Comparison of ENCODE assay signal across 8 mouse cellular contexts in genomic region chr1:43827763-43828194, GRCm38 (mm10). TPM values are rescaled to one million over a fixed set of nuclear protein-coding genes. Genes with fewer than 3 reads are reported as not detected.
DNase-seq lines count a peak whose midpoint lies in the region; ATAC-seq and TF ChIP-seq lines count a peak whose summit lies in the region.

Uxs1 (minus strand) TSS chr1:43827800.

- no peaks in the 10 kb centered on the region for H3K9me3 ChIP-seq in embryonic facial prominence, embryonic 15.5 days (replicated peaks)
- no peaks in the 10 kb centered on the region for H3K9me3 ChIP-seq in limb, embryonic 14.5 days (ENCODE audit: control insufficient read depth, low read length)
- H3K9me3 ChIP-seq in midbrain, postnatal 0 days (ENCODE audit: low read length): no peaks in the 10 kb centered on the region

- peak within 1 kb of the TSS; percentile 66 for H3K9ac ChIP-seq in embryonic facial prominence, embryonic 15.5 days
- peak within 1 kb of the TSS; percentile 86 for H3K9ac ChIP-seq in limb, embryonic 14.5 days (ENCODE audit: low read depth, low read length, severe bottlenecking)
- peak within 1 kb of the TSS; percentile 87 for H3K9ac ChIP-seq in midbrain, postnatal 0 days (replicated peaks; ENCODE audit: low read length, poor library complexity, severe bottlenecking)

- H3K27ac ChIP-seq in bone marrow, adult 2 months (ENCODE audit: control insufficient read depth, insufficient read depth, low read depth, low read length, poor library complexity): peak within 1 kb of the TSS; percentile 76
- H3K27ac ChIP-seq in embryonic facial prominence, embryonic 15.5 days (replicated peaks): peak within 1 kb of the TSS; percentile 84
- H3K27ac ChIP-seq in limb, embryonic 14.5 days (replicated peaks; ENCODE audit: low read depth, low read length): peak within 1 kb of the TSS; percentile 88
- peak within 1 kb of the TSS; percentile 93 for H3K27ac ChIP-seq in midbrain, postnatal 0 days (ENCODE audit: low read depth, low read length)

- no peaks in the 10 kb centered on the region; the same call in 1 of the 2 replicates for H3K4me1 ChIP-seq in bone marrow, adult 2 months (ENCODE audit: control insufficient read depth, insufficient read depth, low read length)
- H3K4me1 ChIP-seq in embryonic facial prominence, embryonic 15.5 days: peaks cover 15% of the 10 kb centered on the region
- peaks cover 15% of the 10 kb centered on the region for H3K4me1 ChIP-seq in limb, embryonic 14.5 days (ENCODE audit: control insufficient read depth, insufficient read depth, low read length)
- H3K4me1 ChIP-seq in midbrain, postnatal 0 days (ENCODE audit: insufficient read depth, low read length): peaks cover 14% of the 10 kb centered on the region

- WGBS in bone marrow, adult 2 months: under 1% methylated on average over 41 of the region's 41 CpGs
- whole genome bisulfite sequencing in embryonic facial prominence, embryonic 15.5 days: 1% methylated on average over 41 of the region's 41 CpGs
- WGBS in limb, embryonic 14.5 days: under 1% methylated on average over 25 of the region's 41 CpGs
- WGBS in midbrain, postnatal 0 days: 0% methylated on average over 23 of the region's 41 CpGs

- no peaks in the 10 kb centered on the region for H3K27me3 ChIP-seq in embryonic facial prominence, embryonic 15.5 days
- H3K27me3 ChIP-seq in limb, embryonic 14.5 days (ENCODE audit: control insufficient read depth, insufficient read depth, low read length): no peaks in the 10 kb centered on the region
- no peaks in the 10 kb centered on the region for H3K27me3 ChIP-seq in midbrain, postnatal 0 days (ENCODE audit: insufficient read depth, low read length)

- peak within 1 kb of the TSS; percentile 93 for H3K4me3 ChIP-seq in bone marrow, adult 2 months (replicated peaks; ENCODE audit: control insufficient read depth, low read depth, low read length)
- H3K4me3 ChIP-seq in embryonic facial prominence, embryonic 15.5 days (replicated peaks): peak within 1 kb of the TSS; percentile 89
- peak within 1 kb of the TSS; percentile 89 for H3K4me3 ChIP-seq in limb, embryonic 14.5 days (replicated peaks; ENCODE audit: low read length)
- H3K4me3 ChIP-seq in midbrain, postnatal 0 days (ENCODE audit: low read depth, low read length): peak within 1 kb of the TSS; percentile 95

- TF ChIP-seq CTCF in bone marrow, adult 2 months (IDR thresholded peaks at IDR 0.05; ENCODE audit: control insufficient read depth, insufficient read depth, low read length): no peak; the same call in 1 of the 2 replicates
- no peak for TF ChIP-seq CTCF in midbrain, postnatal 0 days (IDR thresholded peaks at IDR 0.05)

- peak within 1 kb of the TSS; percentile 87 for H3K4me2 ChIP-seq in embryonic facial prominence, embryonic 15.5 days (replicated peaks)
- peak within 1 kb of the TSS; percentile 93 for H3K4me2 ChIP-seq in limb, embryonic 14.5 days (replicated peaks; ENCODE audit: low read depth, low read length, severe bottlenecking)
- H3K4me2 ChIP-seq in midbrain, postnatal 0 days (ENCODE audit: low read depth, low read length, poor library complexity, severe bottlenecking): peak within 1 kb of the TSS; percentile 90

- peak; percentile 99 for ATAC-seq in embryonic facial prominence, embryonic 15.5 days (ENCODE audit: insufficient number of reproducible peaks, low FRiP score, low TSS enrichment, low read depth)
- ATAC-seq in limb, embryonic 14.5 days (ENCODE audit: low FRiP score, low read depth): peak; percentile 99
- ATAC-seq in midbrain, postnatal 0 days (ENCODE audit: low FRiP score): peak; percentile 99

- DNase-seq in 416B (ENCODE audit: low read depth): peak; percentile 99
- peak; percentile 99 for DNase-seq in heart, adult 8-10 months (ENCODE audit: low spot score)
- peak; percentile 99 for DNase-seq in kidney, adult 9 months
- DNase-seq in limb, embryonic 14.5 days (ENCODE audit: low spot score): peak; percentile 99
- DNase-seq in midbrain, postnatal 0 days (ENCODE audit: low spot score): peak; percentile 99
- DNase-seq in spleen, postnatal 14 days (ENCODE audit: low spot score in 2 of 2): peak; percentile 94

- peak; percentile 92 for TF ChIP-seq POLR2A in bone marrow, adult 2 months (IDR thresholded peaks at IDR 0.05; ENCODE audit: borderline replicate concordance, control insufficient read depth, low read depth, low read length)
- peak; percentile 93; the same call in 1 of the 2 replicates for TF ChIP-seq POLR2A in limb, embryonic 14.5 days (IDR thresholded peaks at IDR 0.05; ENCODE audit: borderline replicate concordance, extremely low read depth, insufficient read depth, insufficient read length)

- H3K36me3 ChIP-seq in embryonic facial prominence, embryonic 15.5 days: no peaks in the 10 kb centered on the region
- H3K36me3 ChIP-seq in limb, embryonic 14.5 days (ENCODE audit: control insufficient read depth, insufficient read depth, low read length): no peaks in the 10 kb centered on the region
- H3K36me3 ChIP-seq in midbrain, postnatal 0 days (ENCODE audit: insufficient read depth, low read length): no peaks in the 10 kb centered on the region

RNA-seq across cellular contexts. Expression of gene Uxs1, which starts in this region (rescaled TPM):
- 6.3 and 7.8 TPM in 2 replicates for polyA plus RNA-seq in bone marrow, adult 2 months (2011; ENCODE audit: insufficient read depth, insufficient read length, low replicate concordance, missing spikeins)
- polyA plus RNA-seq in embryonic facial prominence, embryonic 15.5 days (2015; fragmentation: Nextera tagmentation; extraction: Ambion mirVana): 24.6 and 28.8 TPM in 2 replicates
- total RNA-seq in heart, adult 8-10 months (2022): 10 to 100 TPM in 2 of 4 experiments, 1 to 10 TPM in 2; 8.0 to 11.8 (median 10.1) TPM
- polyA plus RNA-seq in limb, embryonic 14.5 days (2012; rRNA removed): 50.6 and 54.3 TPM in 2 replicates
- polyA plus RNA-seq in limb, embryonic 14.5 days (2014; fragmentation: Nextera tagmentation; extraction: Ambion mirVana): 31.6 and 33.9 TPM in 2 replicates
- 16.8 and 27.8 TPM in 2 replicates for total RNA-seq in midbrain, postnatal 0 days (2014; rRNA removed)
- 19.6 and 20.1 TPM in 2 replicates for polyA plus RNA-seq in midbrain, postnatal 0 days (2015; fragmentation: Nextera tagmentation; extraction: Ambion mirVana)

Comparison
In these comparisons a context has a peak if more than half of its experiments do, and no peak if none do; other contexts are left out.
1. Peak in every context shown above with its lines: DNase-seq, ATAC-seq, H3K4me3 ChIP-seq and H3K27ac ChIP-seq.